Mouse (Mus musculus): Measurements from ENCODE around the gene Tex12. TPM values are rescaled to one million over a fixed set of nuclear protein-coding genes. Genes with fewer than 3 reads are reported as not detected.

Gene Tex12
- total RNA-seq, 1 experiment from 2014 or later = not detected

DNA sequence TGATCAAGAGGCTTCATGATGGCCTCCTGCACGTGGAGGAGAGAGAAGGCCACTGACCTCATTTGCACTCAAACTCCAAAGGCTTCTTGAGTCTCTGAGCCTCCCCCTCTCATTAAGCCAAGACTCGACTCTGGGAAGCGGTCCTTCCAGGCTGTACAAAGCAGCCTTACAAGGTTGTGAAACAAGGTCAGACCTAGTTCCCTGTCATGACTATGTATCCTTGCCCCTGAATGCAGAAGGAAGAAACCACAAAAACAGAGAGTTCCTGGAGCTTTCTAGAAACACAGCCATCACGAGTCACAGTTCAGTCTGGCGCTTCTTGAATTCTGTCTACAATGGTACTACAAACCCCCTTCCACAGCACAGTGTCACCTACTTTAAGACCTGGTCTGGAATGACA is 38.6 kb downstream of the Tex12 start:
- ATAC-seq (replicated peaks; ENCODE audit: low read depth, poor library complexity, severe bottlenecking) = 0 out of 2 replicates have a peak, but pooled peaks have one; percentile 19

DNA sequence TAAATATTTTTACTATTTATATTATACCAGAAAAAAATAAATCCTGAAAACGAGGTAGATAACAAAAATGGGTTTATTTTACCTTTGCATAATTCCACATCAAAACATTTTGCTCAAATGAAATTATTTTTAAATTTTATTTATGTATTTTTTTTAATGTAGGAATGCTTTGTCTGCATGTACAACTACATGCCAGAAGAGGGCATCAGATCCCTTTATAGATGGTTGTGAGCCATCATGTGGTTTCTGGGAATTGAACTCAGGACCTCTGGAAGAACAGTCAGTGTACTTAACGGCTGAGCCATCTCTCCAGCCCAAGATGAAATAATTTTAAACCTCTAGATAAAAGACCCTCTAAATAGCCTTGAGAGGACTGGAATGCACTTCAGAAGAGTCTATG is 39.6 kb downstream of the Tex12 start:
- no peak for ATAC-seq (replicated peaks; ENCODE audit: low read depth, poor library complexity, severe bottlenecking)

DNA sequence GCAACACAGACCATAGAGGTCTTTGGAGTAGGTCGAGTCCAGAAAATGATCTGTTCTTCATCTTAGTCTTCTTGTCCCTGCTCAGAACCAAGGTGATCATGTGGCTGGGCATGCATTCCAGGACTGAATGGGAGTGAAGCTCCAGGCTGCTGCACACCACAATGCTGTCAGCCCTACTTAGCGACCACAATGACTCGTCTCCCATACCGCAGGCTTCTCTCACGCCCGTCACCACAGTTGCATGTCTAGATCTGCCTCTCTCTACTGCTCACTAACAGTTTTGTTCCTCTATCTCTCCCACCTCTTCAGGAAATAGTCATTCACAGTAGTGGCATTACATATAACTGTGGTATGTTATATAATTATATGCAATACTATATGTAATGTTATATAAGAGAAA is 40.4 kb downstream of the Tex12 start:
- ATAC-seq (replicated peaks; ENCODE audit: low read depth, poor library complexity, severe bottlenecking) = peak; percentile 96

DNA sequence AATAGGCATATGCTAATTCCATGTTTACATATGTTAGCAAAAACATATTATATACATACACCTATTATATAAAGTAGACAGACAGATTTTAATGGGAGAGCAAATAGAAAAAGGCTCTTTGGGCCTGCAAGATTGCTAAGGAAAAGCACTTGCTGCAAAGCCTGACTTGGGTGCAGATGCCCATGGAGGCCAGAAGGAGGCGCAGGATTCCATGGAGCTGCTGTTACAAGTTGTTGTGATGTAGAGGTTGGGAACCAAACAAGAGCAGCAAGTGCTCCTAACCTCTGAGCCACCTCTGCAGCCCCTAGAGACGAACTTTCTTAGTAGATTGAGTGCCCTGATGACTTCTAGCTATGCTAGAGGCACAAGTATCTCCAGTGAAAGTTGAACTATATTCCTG is 42.3 kb downstream of the Tex12 start:
- no peak; the same call in 1 of the 2 replicates for ATAC-seq (replicated peaks; ENCODE audit: low read depth, poor library complexity, severe bottlenecking)

DNA sequence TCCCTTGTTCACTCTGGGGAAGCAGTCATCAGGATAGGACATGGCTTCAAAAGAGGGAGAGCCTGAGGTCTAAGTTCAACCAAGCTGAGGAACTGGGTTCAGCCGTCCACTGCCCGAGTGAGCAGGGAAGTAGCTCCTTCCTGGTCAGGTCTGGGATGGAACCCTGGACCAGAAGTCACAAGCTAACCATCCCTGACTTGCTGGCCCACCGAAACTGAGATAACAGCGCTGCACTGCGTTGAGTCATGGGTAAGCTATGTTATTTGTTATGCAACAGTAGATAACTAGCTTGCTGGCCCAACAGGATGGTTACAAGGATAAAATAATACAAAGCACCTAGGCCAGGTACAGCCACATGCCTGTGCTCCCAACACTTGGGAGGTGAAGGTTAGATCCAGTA is 45.7 kb downstream of the Tex12 start:
- no peak for ATAC-seq (replicated peaks; ENCODE audit: low read depth, poor library complexity, severe bottlenecking)

DNA sequence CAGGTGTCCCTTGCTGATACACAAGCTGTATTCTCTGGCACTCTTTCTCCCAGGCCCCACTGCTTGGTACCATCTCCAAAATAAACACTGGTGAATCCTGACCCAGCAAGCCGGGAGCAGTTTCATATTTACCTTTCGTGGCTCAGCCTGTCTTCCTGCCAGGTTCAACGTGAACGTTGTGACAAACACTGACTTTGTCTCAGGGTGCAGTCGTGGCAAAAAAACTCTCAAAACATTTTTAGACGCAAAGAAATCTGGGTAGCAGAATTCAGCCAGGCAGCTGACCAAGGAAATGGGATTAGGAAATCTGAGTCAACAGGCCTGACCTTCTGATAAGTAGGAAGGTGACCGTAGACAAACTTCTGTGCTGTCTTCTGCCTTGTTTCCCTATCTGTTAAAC is 53.6 kb downstream of the Tex12 start:
- no peak for ATAC-seq (replicated peaks; ENCODE audit: low read depth, poor library complexity, severe bottlenecking)

Other genes starting within 250 kb of the Tex12 start
- 470 and 608 TPM in 2 replicates for gene Rpl10-ps3, start 216.4 kb downstream of the Tex12 start, total RNA-seq (2017)
- gene Plet1, start 66.8 kb downstream of the Tex12 start, total RNA-seq (2017) = not detected in 2 replicates
- gene Pts, start 32.6 kb downstream of the Tex12 start, total RNA-seq (2017) = 73.1 and 89.3 TPM in 2 replicates
- gene Il18, start 6.5 kb downstream of the Tex12 start, total RNA-seq (2017) = 4.4 and 7.5 TPM in 2 replicates
- not detected in 2 replicates for gene Bco2, start 6.1 kb downstream of the Tex12 start, total RNA-seq (2017)
- 172 and 173 TPM in 2 replicates for gene Sdhd, start 42.5 kb upstream of the Tex12 start, total RNA-seq (2017)
- gene Timm8b, start 42.6 kb upstream of the Tex12 start, total RNA-seq (2017) = 147 and 199 TPM in 2 replicates
- gene Pih1d2, start 56.0 kb upstream of the Tex12 start, total RNA-seq (2017) = 0.24 and 4.4 TPM in 2 replicates
- gene Nkapd1, start 56.1 kb upstream of the Tex12 start, total RNA-seq (2017) = 57.9 and 59.6 TPM in 2 replicates
- gene Dlat, start 98.5 kb upstream of the Tex12 start, total RNA-seq (2017) = 37.5 and 49.9 TPM in 2 replicates
- not detected in 2 replicates for gene Dixdc1, start 178.2 kb upstream of the Tex12 start, total RNA-seq (2017)
- gene 2310030G06Rik, start 185.2 kb upstream of the Tex12 start, total RNA-seq (2017) = not detected in 2 replicates
- 0.41 TPM in 1 of 2 replicates, not detected in the other for gene Cryab, start 190.0 kb upstream of the Tex12 start, total RNA-seq (2017)
- not detected in 2 replicates for gene Hspb2, start 191.0 kb upstream of the Tex12 start, total RNA-seq (2017)
- gene Fdxacb1, start 206.9 kb upstream of the Tex12 start, total RNA-seq (2017) = 5.5 and 8.8 TPM in 2 replicates
- 21.2 and 23.3 TPM in 2 replicates for gene Alg9, start 213.7 kb upstream of the Tex12 start, total RNA-seq (2017)
- 13.8 and 22.6 TPM in 2 replicates for gene 1110032A03Rik, start 214.2 kb upstream of the Tex12 start, total RNA-seq (2017)

Data from common myeloid progenitor, adult 5-6 weeks (primary cell).